Mouse (Mus musculus): ENCODE results near the gene Abhd4. TPM values are rescaled to one million over a fixed set of nuclear protein-coding genes. Genes with fewer than 3 reads are reported as not detected.
"Not testable (repeated sequence)": the region's sequence is repeated elsewhere in the genome, so short reads cannot be mapped to it uniquely, and the experiment has no call there.

Gene Abhd4
- polyA plus RNA-seq, 1 experiment: 65.9 TPM

GRCm38 (mm10) chr14:54226911-54227811 is 26.8 kb upstream of the Abhd4 start:
- Histone ChIP-seq H3ac (ENCODE audit: control insufficient read depth, insufficient read length) (no peak overlapping the region), H3K36me3 (ENCODE audit: control insufficient read depth, insufficient read depth) (no peaks in the 10 kb centered on the region), H3K4me3 (peak overlapping the region; percentile 9), H3K27me3 (ENCODE audit: control insufficient read depth, insufficient read depth, insufficient read length) (no peaks in the 10 kb centered on the region), H3K4me2 (ENCODE audit: low read depth) (peak overlapping the region; percentile 98), H3K79me2 (ENCODE audit: control insufficient read depth, insufficient read depth) (no peaks in the 10 kb centered on the region)
- TF ChIP-seq POLR2AphosphoS2 (IDR thresholded peaks at IDR 0.05; ENCODE audit: insufficient read length, low read depth) (no peak), TCF3 (IDR thresholded peaks at IDR 0.05; ENCODE audit: insufficient read length, low read depth) (peak; percentile 31), MYOG (IDR thresholded peaks at IDR 0.05; ENCODE audit: control insufficient read depth in 1 of 3, insufficient read depth in 1 of 3, insufficient read length in 2 of 3, low read depth in 2 of 3) (peak; percentile 73 to 91 (median 76)), MAX (IDR thresholded peaks at IDR 0.05; ENCODE audit: low read depth) (no peak), TCF12 (IDR thresholded peaks at IDR 0.05; ENCODE audit: insufficient read depth, poor library complexity, severe bottlenecking) (peak; percentile 39), POLR2A (IDR thresholded peaks at IDR 0.05; ENCODE audit: insufficient read length, low read depth) (no peak), USF1 (IDR thresholded peaks at IDR 0.05; ENCODE audit: low read depth) (peak; percentile 62), MYOD1 (IDR thresholded peaks at IDR 0.05; ENCODE audit: control insufficient read depth in 1 of 3, insufficient read length in 2 of 3, low read depth in 2 of 3) (peak; percentile 67 to 86 (median 82)), E2F4 (IDR thresholded peaks at IDR 0.05; ENCODE audit: insufficient read depth) (no peak)

GRCm38 (mm10) chr14:54227911-54228451 is 26.0 kb upstream of the Abhd4 start:
- H3K27me3 ChIP-seq (ENCODE audit: control insufficient read depth, insufficient read depth, insufficient read length): no peaks in the 10 kb centered on the region
- H3K79me2 ChIP-seq (ENCODE audit: control insufficient read depth, insufficient read depth): no peaks in the 10 kb centered on the region
- peak overlapping the region; percentile 98 for H3K4me2 ChIP-seq (ENCODE audit: low read depth)
- no peak for TF ChIP-seq MAX (IDR thresholded peaks at IDR 0.05; ENCODE audit: low read depth)
- peak overlapping the region; percentile 9 for H3K4me3 ChIP-seq
- H3ac ChIP-seq (ENCODE audit: control insufficient read depth, insufficient read length): no peak overlapping the region
- no peaks in the 10 kb centered on the region for H3K36me3 ChIP-seq (ENCODE audit: control insufficient read depth, insufficient read depth)

- Histone ChIP-seq H3ac (ENCODE audit: control insufficient read depth, insufficient read length) (no peak overlapping the region), H3K79me2 (ENCODE audit: control insufficient read depth, insufficient read depth) (no peaks in the 10 kb centered on the region), H3K4me3 (peak overlapping the region; percentile 9), H3K36me3 (ENCODE audit: control insufficient read depth, insufficient read depth) (no peaks in the 10 kb centered on the region), H3K4me2 (ENCODE audit: low read depth) (peak overlapping the region; percentile 98), H3K27me3 (ENCODE audit: control insufficient read depth, insufficient read depth, insufficient read length) (no peaks in the 10 kb centered on the region)
- TF ChIP-seq TCF12 (IDR thresholded peaks at IDR 0.05; ENCODE audit: insufficient read depth, poor library complexity, severe bottlenecking) (no peak), MAX (IDR thresholded peaks at IDR 0.05; ENCODE audit: low read depth) (no peak), CEBPB (IDR thresholded peaks at IDR 0.05; ENCODE audit: insufficient read depth, poor library complexity, severe bottlenecking) (no peak), SRF (IDR thresholded peaks at IDR 0.05; ENCODE audit: control insufficient read depth, insufficient read length, low read depth) (no peak), REST (IDR thresholded peaks at IDR 0.05; ENCODE audit: insufficient read depth, insufficient read length) (no peak), MYOG (IDR thresholded peaks at IDR 0.05; ENCODE audit: control insufficient read depth in 1 of 3, insufficient read depth in 1 of 3, insufficient read length in 2 of 3, low read depth in 2 of 3) (no peak), E2F4 (IDR thresholded peaks at IDR 0.05; ENCODE audit: insufficient read depth) (no peak), MYOD1 (IDR thresholded peaks at IDR 0.05; ENCODE audit: control insufficient read depth in 1 of 3, insufficient read length in 2 of 3, low read depth in 2 of 3) (no peak), POLR2A (IDR thresholded peaks at IDR 0.05; ENCODE audit: insufficient read length, low read depth) (no peak), USF1 (IDR thresholded peaks at IDR 0.05; ENCODE audit: low read depth) (no peak), POLR2AphosphoS2 (IDR thresholded peaks at IDR 0.05; ENCODE audit: insufficient read length, low read depth) (no peak), TCF3 (IDR thresholded peaks at IDR 0.05; ENCODE audit: insufficient read length, low read depth) (no peak)
These were observed 25.5 kb upstream of the Abhd4 start for GRCm38 (mm10) chr14:54228501-54228900.

- no peaks in the 10 kb centered on the region for H3K79me2 ChIP-seq (ENCODE audit: control insufficient read depth, insufficient read depth)
- no peaks in the 10 kb centered on the region for H3K36me3 ChIP-seq (ENCODE audit: control insufficient read depth, insufficient read depth)
- H3K27me3 ChIP-seq (ENCODE audit: control insufficient read depth, insufficient read depth, insufficient read length): no peaks in the 10 kb centered on the region
- TF ChIP-seq MYOD1 (IDR thresholded peaks at IDR 0.05; ENCODE audit: control insufficient read depth in 1 of 3, insufficient read length in 2 of 3, low read depth in 2 of 3) (no peak), REST (IDR thresholded peaks at IDR 0.05; ENCODE audit: insufficient read depth, insufficient read length) (no peak), POLR2A (IDR thresholded peaks at IDR 0.05; ENCODE audit: insufficient read length, low read depth) (no peak), POLR2AphosphoS2 (IDR thresholded peaks at IDR 0.05; ENCODE audit: insufficient read length, low read depth) (no peak), CEBPB (IDR thresholded peaks at IDR 0.05; ENCODE audit: insufficient read depth, poor library complexity, severe bottlenecking) (no peak)
- H3ac ChIP-seq (ENCODE audit: control insufficient read depth, insufficient read length): no peak overlapping the region
- no peak overlapping the region for H3K4me2 ChIP-seq (ENCODE audit: low read depth)
- no peak overlapping the region for H3K4me3 ChIP-seq
These were observed 24.9 kb upstream of the Abhd4 start for GRCm38 (mm10) chr14:54228933-54229713.

- not testable (repeated sequence) for H3K4me3 ChIP-seq; H3K36me3 ChIP-seq (ENCODE audit: control insufficient read depth, insufficient read depth); H3ac ChIP-seq (ENCODE audit: control insufficient read depth, insufficient read length); H3K27me3 ChIP-seq (ENCODE audit: control insufficient read depth, insufficient read depth, insufficient read length); H3K79me2 ChIP-seq (ENCODE audit: control insufficient read depth, insufficient read depth); H3K4me2 ChIP-seq (ENCODE audit: low read depth)
These were observed 24.1 kb upstream of the Abhd4 start for GRCm38 (mm10) chr14:54229849-54230248.

Measured in myocyte (in vitro differentiated cells).